Mouse (Mus musculus): Measurements from ENCODE around the gene Pdk2.

DNA sequence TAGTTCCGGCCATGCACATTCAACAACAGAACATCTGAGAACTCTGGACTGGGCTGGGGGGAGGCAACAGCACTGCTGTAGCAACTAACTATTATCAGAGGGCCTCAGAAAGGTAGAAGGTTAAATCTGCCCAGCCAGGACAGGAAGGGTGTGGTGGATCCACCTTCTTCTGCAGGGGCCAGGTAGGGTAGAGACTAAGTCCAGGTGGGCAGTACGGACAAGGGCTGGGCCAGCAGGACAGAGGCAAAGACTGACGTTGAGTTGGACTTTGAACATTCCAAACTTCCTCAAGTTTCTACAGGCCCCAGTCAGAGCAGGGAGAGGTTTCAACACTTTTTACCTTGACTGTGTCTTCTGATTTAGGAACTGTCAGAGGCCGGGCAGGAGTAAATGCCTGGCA, 33.5 kb upstream of the Pdk2 start:
- TF ChIP-seq POLR2A (IDR thresholded peaks at IDR 0.05; ENCODE audit: control insufficient read depth, low read depth, low read length): no peak
- no peak for TF ChIP-seq CTCF (IDR thresholded peaks at IDR 0.05; ENCODE audit: control insufficient read depth, insufficient read depth, insufficient replicate concordance, low read depth, low read length)

All from testis, adult 2 months (tissue).